Mouse (Mus musculus) intestine, embryonic 15.5 days (tissue): ENCODE measurements around the gene Clstn2. TPM values are rescaled to one million over a fixed set of nuclear protein-coding genes. Genes with fewer than 3 reads are reported as not detected.

Experiments
- ATAC-seq: fragments of 200-750 bp; cut with Nextera tagmentation; 2 replicates; pipeline ENCODE4 v1.8.0; 2017; ENCODE audit warnings: moderate TSS enrichment, moderate library complexity
- H3K27ac ChIP-seq: fragments of 300-500 bp; sonication (generic); 2 replicates; pipeline ENCODE4 v1.5.1; 2015; ENCODE audit warnings: mild to moderate bottlenecking, inconsistent platforms
- H3K27me3 ChIP-seq: fragments of 300-500 bp; sonication (generic); replicated peaks from 2 replicates; pipeline ENCODE4 v1.6.1; 2015; ENCODE audit warnings: inconsistent platforms
- H3K36me3 ChIP-seq: fragments of 300-500 bp; sonication (generic); 2 replicates; pipeline ENCODE4 v1.6.1; 2015; ENCODE audit warnings: inconsistent platforms
- H3K4me1 ChIP-seq: fragments of 300-500 bp; sonication (generic); replicated peaks from 2 replicates; pipeline ENCODE4 v1.6.1; 2015; ENCODE audit warnings: inconsistent platforms
- H3K4me2 ChIP-seq: fragments of 300-500 bp; sonication (generic); replicated peaks from 2 replicates; pipeline ENCODE4 v1.6.1; 2015; ENCODE audit warnings: mild to moderate bottlenecking, inconsistent platforms
- H3K4me3 ChIP-seq: fragments of 300-500 bp; sonication (generic); replicated peaks from 2 replicates; pipeline ENCODE4 v1.5.1; 2015; ENCODE audit warnings: inconsistent platforms
- H3K9ac ChIP-seq: fragments of 300-500 bp; sonication (generic); 2 replicates; pipeline ENCODE4 v1.6.1; 2015; ENCODE audit warnings: inconsistent platforms
- H3K9me3 ChIP-seq: fragments of 300-500 bp; sonication (generic); 2 replicates; pipeline ENCODE4 v1.6.1; 2016; ENCODE audit warnings: inconsistent platforms
- WGBS: fragments of 180-500 bp; shearing (Covaris S2); methylation state at CpG from one replicate; pipeline ENCODE4 v1.1.7; 2015; 5-methylcytosine and 5-hydroxymethylcytosine counted together
- polyA plus RNA-seq: library from polyadenylated mRNA; unstranded; fragments of >200 nt; fragmentation: Nextera tagmentation; extraction: Ambion mirVana; gene quantifications from 2 replicates; pipeline ENCODE4 v1.2.1, GENCODE M21; 2015

The Clstn2 gene
- 0.45 and 0.74 TPM in 2 replicates for polyA plus RNA-seq

GRCm38 (mm10) chr9:98032573-98033272 is at the start of gene Clstn2:
Clstn2 (minus strand) TSS chr9:98033181.
- under 1% methylated on average over 73 of the region's 73 CpGs for WGBS
- Histone ChIP-seq H3K4me1 (peaks cover 10% of the 10 kb centered on the region), H3K27me3 (peaks cover 29% of the 10 kb centered on the region), H3K36me3 (no peaks in the 10 kb centered on the region), H3K9me3 (no peaks in the 10 kb centered on the region), H3K27ac (no peak within 1 kb of the TSS), H3K4me2 (peak within 1 kb of the TSS; percentile 98), H3K4me3 (peak within 1 kb of the TSS; percentile 61), H3K9ac (peak within 1 kb of the TSS; percentile 44)
- ATAC-seq, result peak; percentile 92

GRCm38 (mm10) chr9:98067767-98068166 is 34.8 kb upstream of the Clstn2 start:
- 79% methylated on average over 5 of the region's 5 CpGs for WGBS
- Histone ChIP-seq H3K27me3 (no peaks in the 10 kb centered on the region), H3K4me3 (no peak overlapping the region), H3K36me3 (no peaks in the 10 kb centered on the region), H3K4me1 (no peaks in the 10 kb centered on the region), H3K4me2 (no peak overlapping the region), H3K27ac (no peak overlapping the region), H3K9me3 (no peaks in the 10 kb centered on the region), H3K9ac (no peak overlapping the region)
- no peak for ATAC-seq

- Histone ChIP-seq H3K4me1 (no peaks in the 10 kb centered on the region), H3K9me3 (no peaks in the 10 kb centered on the region), H3K27ac (no peak overlapping the region), H3K4me2 (no peak overlapping the region), H3K36me3 (no peaks in the 10 kb centered on the region), H3K27me3 (no peaks in the 10 kb centered on the region), H3K4me3 (no peak overlapping the region), H3K9ac (no peak overlapping the region)
- no peak for ATAC-seq
- 69% methylated on average over 3 of the region's 3 CpGs for WGBS
Measured at GRCm38 (mm10) chr9:98061646-98062045, 28.7 kb upstream of the Clstn2 start.

GRCm38 (mm10) chr9:98057291-98057690 is 24.3 kb upstream of the Clstn2 start:
- Histone ChIP-seq H3K4me2 (no peak overlapping the region), H3K27me3 (no peaks in the 10 kb centered on the region), H3K4me1 (no peaks in the 10 kb centered on the region), H3K36me3 (no peaks in the 10 kb centered on the region), H3K4me3 (no peak overlapping the region), H3K27ac (no peak overlapping the region), H3K9ac (no peak overlapping the region), H3K9me3 (no peaks in the 10 kb centered on the region)
- ATAC-seq, result no peak
- WGBS, result 89% methylated on average over 2 of the region's 2 CpGs

GRCm38 (mm10) chr9:98051343-98051742 is 18.4 kb upstream of the Clstn2 start:
- H3K9me3 ChIP-seq, result no peaks in the 10 kb centered on the region
- H3K36me3 ChIP-seq, result no peaks in the 10 kb centered on the region
- no peaks in the 10 kb centered on the region for H3K4me1 ChIP-seq
- no peak for ATAC-seq
- no peak overlapping the region for H3K27ac ChIP-seq
- H3K4me2 ChIP-seq, result no peak overlapping the region
- no peak overlapping the region for H3K4me3 ChIP-seq
- H3K27me3 ChIP-seq, result no peaks in the 10 kb centered on the region
- WGBS, result 77% methylated on average over 12 of the region's 12 CpGs
- no peak overlapping the region for H3K9ac ChIP-seq

- WGBS, result 1% methylated on average over 38 of the region's 38 CpGs
- peak; percentile 70 for ATAC-seq
- H3K4me1 ChIP-seq, result peaks cover 10% of the 10 kb centered on the region
Measured at GRCm38 (mm10) chr9:98033273-98033855, 383 bp upstream of the Clstn2 start.

GRCm38 (mm10) chr9:98031898-98032572 is 946 bp downstream of the Clstn2 start:
- Histone ChIP-seq H3K27ac (no peak overlapping the region), H3K36me3 (no peaks in the 10 kb centered on the region), H3K9me3 (no peaks in the 10 kb centered on the region), H3K4me1 (peaks cover 10% of the 10 kb centered on the region), H3K9ac (0 out of 2 replicates have a peak overlapping the region, but pooled peaks have one; percentile 11), H3K4me2 (peak overlapping the region; percentile 98), H3K4me3 (peak overlapping the region; percentile 61), H3K27me3 (peaks cover 29% of the 10 kb centered on the region)
- 2% methylated on average over 31 of the region's 31 CpGs for WGBS
- ATAC-seq, result peak; percentile 13; the same call in 1 of the 2 replicates

More at GRCm38 (mm10) chr9:98033273-98033855, 383 bp upstream of the Clstn2 start:
- no peaks in the 10 kb centered on the region for H3K9me3 ChIP-seq
- peaks cover 29% of the 10 kb centered on the region for H3K27me3 ChIP-seq
- H3K4me3 ChIP-seq, result peak overlapping the region; percentile 61
- no peak overlapping the region for H3K27ac ChIP-seq
- H3K36me3 ChIP-seq, result no peaks in the 10 kb centered on the region
- peak overlapping the region; percentile 44 for H3K9ac ChIP-seq
- peak overlapping the region; percentile 98 for H3K4me2 ChIP-seq

- Histone ChIP-seq H3K27me3 (peaks cover 29% of the 10 kb centered on the region), H3K9me3 (no peaks in the 10 kb centered on the region), H3K4me3 (no peak overlapping the region), H3K36me3 (no peaks in the 10 kb centered on the region), H3K4me1 (peaks cover 10% of the 10 kb centered on the region), H3K27ac (no peak overlapping the region), H3K4me2 (no peak overlapping the region), H3K9ac (no peak overlapping the region)
- no peak for ATAC-seq
- WGBS, result 12% methylated on average over 2 of the region's 2 CpGs
Measured at GRCm38 (mm10) chr9:98030715-98031114, 2.3 kb downstream of the Clstn2 start.

- no peak overlapping the region for H3K4me2 ChIP-seq
- no peaks in the 10 kb centered on the region for H3K9me3 ChIP-seq
- no peaks in the 10 kb centered on the region for H3K27me3 ChIP-seq
- H3K9ac ChIP-seq, result no peak overlapping the region
- no peaks in the 10 kb centered on the region for H3K4me1 ChIP-seq
- no peak for ATAC-seq
- H3K4me3 ChIP-seq, result no peak overlapping the region
- H3K36me3 ChIP-seq, result no peaks in the 10 kb centered on the region
- WGBS, result 71% methylated on average over 3 of the region's 3 CpGs
- H3K27ac ChIP-seq, result no peak overlapping the region
Measured at GRCm38 (mm10) chr9:98025548-98025947, 7.4 kb downstream of the Clstn2 start.

- ATAC-seq, result no peak
- WGBS, result 84% methylated on average over 11 of the region's 11 CpGs
- no peaks in the 10 kb centered on the region for H3K4me1 ChIP-seq
Measured at GRCm38 (mm10) chr9:98023069-98023468, 9.9 kb downstream of the Clstn2 start.

GRCm38 (mm10) chr9:98019876-98020275 is 13.1 kb downstream of the Clstn2 start:
- WGBS, result 87% methylated on average over 2 of the region's 2 CpGs
- H3K36me3 ChIP-seq, result no peaks in the 10 kb centered on the region
- no peak for ATAC-seq

More at GRCm38 (mm10) chr9:98023069-98023468, 9.9 kb downstream of the Clstn2 start:
- Histone ChIP-seq H3K27ac (no peak overlapping the region), H3K36me3 (no peaks in the 10 kb centered on the region), H3K9me3 (no peaks in the 10 kb centered on the region), H3K4me3 (no peak overlapping the region), H3K9ac (no peak overlapping the region), H3K4me2 (no peak overlapping the region), H3K27me3 (no peaks in the 10 kb centered on the region)

GRCm38 (mm10) chr9:98018687-98019086 is 14.3 kb downstream of the Clstn2 start:
- 86% methylated on average over 5 of the region's 5 CpGs for WGBS
- no peaks in the 10 kb centered on the region for H3K9me3 ChIP-seq
- H3K27me3 ChIP-seq, result no peaks in the 10 kb centered on the region
- H3K27ac ChIP-seq, result no peak overlapping the region
- H3K4me2 ChIP-seq, result no peak overlapping the region
- no peak for ATAC-seq
- no peak overlapping the region for H3K9ac ChIP-seq
- H3K4me3 ChIP-seq, result no peak overlapping the region
- H3K4me1 ChIP-seq, result no peaks in the 10 kb centered on the region
- H3K36me3 ChIP-seq, result no peaks in the 10 kb centered on the region

More at GRCm38 (mm10) chr9:98019876-98020275, 13.1 kb downstream of the Clstn2 start:
- no peaks in the 10 kb centered on the region for H3K9me3 ChIP-seq
- H3K4me3 ChIP-seq, result no peak overlapping the region
- H3K27me3 ChIP-seq, result no peaks in the 10 kb centered on the region
- no peak overlapping the region for H3K9ac ChIP-seq
- H3K4me1 ChIP-seq, result no peaks in the 10 kb centered on the region
- no peak overlapping the region for H3K4me2 ChIP-seq
- H3K27ac ChIP-seq, result no peak overlapping the region
